Mouse (Mus musculus): ENCODE data around the gene Cnn2. TPM values are rescaled to one million over a fixed set of nuclear protein-coding genes. Genes with fewer than 3 reads are reported as not detected.

The Cnn2 gene
- total and polyA plus RNA-seq, 2 experiments from 2014 or later, result 16.4 to 17.2 TPM

DNA sequence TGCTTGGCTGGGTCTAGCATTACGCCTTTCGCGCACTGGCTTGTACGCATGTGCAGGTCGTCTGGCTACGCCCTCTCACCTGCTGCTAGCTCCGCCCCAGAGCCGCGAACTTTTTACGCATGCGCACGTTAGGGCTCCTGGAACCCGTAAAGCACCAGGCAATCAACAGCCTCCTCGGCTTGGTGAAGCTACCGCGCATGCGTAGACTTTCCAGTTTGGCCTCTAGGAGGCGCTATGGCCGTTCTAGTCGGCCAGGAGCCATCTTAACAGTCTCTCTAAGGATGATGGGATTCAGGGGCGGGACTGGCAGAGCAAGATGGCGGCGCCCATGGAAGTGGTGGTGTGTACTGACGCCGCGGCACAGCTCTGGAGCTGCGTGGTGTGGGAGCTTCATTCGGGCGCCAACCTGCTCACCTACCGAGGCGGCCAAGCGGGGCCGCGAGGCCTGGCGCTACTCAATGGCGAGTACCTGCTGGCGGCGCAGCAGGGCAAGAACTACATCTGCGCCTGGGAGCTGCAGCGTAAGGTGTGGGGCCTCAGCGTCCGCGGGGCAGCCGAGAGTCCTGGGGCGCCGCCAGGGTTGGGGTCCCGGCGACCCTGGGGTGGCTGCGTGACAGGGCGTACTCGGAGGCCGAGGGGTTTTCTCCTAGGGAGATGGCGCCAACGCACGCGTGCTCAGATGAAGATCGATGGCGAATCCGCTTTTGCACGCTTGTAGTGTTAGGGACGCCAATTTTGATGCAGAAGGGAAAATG is 28.4 kb upstream of the Cnn2 start, which contains the start of gene Wdr18:
Wdr18 (plus strand) TSS at position 306 of the 755 bp plus-strand sequence.
- peak within 1 kb of the TSS; percentile 77 for H3K9ac ChIP-seq (replicated peaks; ENCODE audit: low read length)
- H3K4me2 ChIP-seq (ENCODE audit: low read depth, low read length), result peak within 1 kb of the TSS; percentile 73
- peak; percentile 97 for ATAC-seq
- under 1% methylated on average over 61 of the region's 61 CpGs for WGBS
- H3K4me3 ChIP-seq (ENCODE audit: low read length), result peak within 1 kb of the TSS; percentile 97
- H3K36me3 ChIP-seq (ENCODE audit: insufficient read depth, low read length), result peaks cover 13% of the 10 kb centered on the region; the same call in 1 of the 2 replicates
- H3K27ac ChIP-seq, result peak within 1 kb of the TSS; percentile 79
- H3K9me3 ChIP-seq (ENCODE audit: low read length), result no peaks in the 10 kb centered on the region
- DNase-seq (ENCODE audit: low spot score), result peak; percentile 99
- peaks cover 5% of the 10 kb centered on the region; the same call in 1 of the 2 replicates for H3K4me1 ChIP-seq (ENCODE audit: insufficient read depth, low read length)
- TF ChIP-seq CTCF (IDR thresholded peaks at IDR 0.05; ENCODE audit: low read depth), result peak; percentile 99
- H3K27me3 ChIP-seq (ENCODE audit: insufficient read depth, low read length), result no peaks in the 10 kb centered on the region

- DNase-seq (ENCODE audit: low spot score) (no peak), ATAC-seq (no peak)
- peak overlapping the region; percentile 73 for H3K4me2 ChIP-seq (ENCODE audit: low read depth, low read length)
- no peak for TF ChIP-seq CTCF (IDR thresholded peaks at IDR 0.05; ENCODE audit: low read depth)
- peaks cover 21% of the 10 kb centered on the region for H3K36me3 ChIP-seq (ENCODE audit: insufficient read depth, low read length)
- peaks cover 5% of the 10 kb centered on the region; the same call in 1 of the 2 replicates for H3K4me1 ChIP-seq (ENCODE audit: insufficient read depth, low read length)
- H3K27ac ChIP-seq, result peak overlapping the region; percentile 79; the same call in 1 of the 2 replicates
- peak overlapping the region; percentile 77 for H3K9ac ChIP-seq (replicated peaks; ENCODE audit: low read length)
- no peaks in the 10 kb centered on the region for H3K9me3 ChIP-seq (ENCODE audit: low read length)
- peak overlapping the region; percentile 97 for H3K4me3 ChIP-seq (ENCODE audit: low read length)
- whole genome bisulfite sequencing, result 20% methylated on average over 10 of the region's 10 CpGs
- H3K27me3 ChIP-seq (ENCODE audit: insufficient read depth, low read length), result no peaks in the 10 kb centered on the region
These were observed 27.6 kb upstream of the Cnn2 start for GRCm38 (mm10) chr10:79960671-79961294.

- Histone ChIP-seq H3K9ac (replicated peaks; ENCODE audit: low read length) (no peak overlapping the region), H3K36me3 (ENCODE audit: insufficient read depth, low read length) (peaks cover 41% of the 10 kb centered on the region), H3K4me3 (ENCODE audit: low read length) (no peak overlapping the region), H3K27me3 (ENCODE audit: insufficient read depth, low read length) (no peaks in the 10 kb centered on the region), H3K4me2 (ENCODE audit: low read depth, low read length) (no peak overlapping the region), H3K4me1 (ENCODE audit: insufficient read depth, low read length) (peaks cover 8% of the 10 kb centered on the region), H3K9me3 (ENCODE audit: low read length) (no peaks in the 10 kb centered on the region), H3K27ac (no peak overlapping the region)
- ATAC-seq, result no peak
- no peak for TF ChIP-seq CTCF (IDR thresholded peaks at IDR 0.05; ENCODE audit: low read depth)
- WGBS, result 98% methylated on average over 7 of the region's 7 CpGs
- no peak for DNase-seq (ENCODE audit: low spot score)
These were observed 23.7 kb upstream of the Cnn2 start for GRCm38 (mm10) chr10:79964727-79965126.

- Histone ChIP-seq H3K27me3 (ENCODE audit: insufficient read depth, low read length) (no peaks in the 10 kb centered on the region), H3K27ac (no peak overlapping the region), H3K9ac (replicated peaks; ENCODE audit: low read length) (no peak overlapping the region), H3K9me3 (ENCODE audit: low read length) (no peaks in the 10 kb centered on the region), H3K4me3 (ENCODE audit: low read length) (no peak overlapping the region), H3K4me2 (ENCODE audit: low read depth, low read length) (no peak overlapping the region), H3K36me3 (ENCODE audit: insufficient read depth, low read length) (peaks cover 41% of the 10 kb centered on the region), H3K4me1 (ENCODE audit: insufficient read depth, low read length) (peaks cover 8% of the 10 kb centered on the region)
- ATAC-seq (no peak), DNase-seq (ENCODE audit: low spot score) (no peak)
- WGBS, result 90% methylated on average over 5 of the region's 5 CpGs
- TF ChIP-seq CTCF (IDR thresholded peaks at IDR 0.05; ENCODE audit: low read depth), result no peak
These were observed 23.1 kb upstream of the Cnn2 start for GRCm38 (mm10) chr10:79965325-79965724.

- Histone ChIP-seq H3K4me1 (ENCODE audit: insufficient read depth, low read length) (peaks cover 10% of the 10 kb centered on the region), H3K27ac (no peak overlapping the region), H3K36me3 (ENCODE audit: insufficient read depth, low read length) (peaks cover 41% of the 10 kb centered on the region), H3K9ac (replicated peaks; ENCODE audit: low read length) (no peak overlapping the region), H3K27me3 (ENCODE audit: insufficient read depth, low read length) (peaks cover 9% of the 10 kb centered on the region; the same call in 1 of the 2 replicates), H3K4me2 (ENCODE audit: low read depth, low read length) (no peak overlapping the region), H3K9me3 (ENCODE audit: low read length) (no peaks in the 10 kb centered on the region), H3K4me3 (ENCODE audit: low read length) (no peak overlapping the region)
- ATAC-seq (no peak), DNase-seq (ENCODE audit: low spot score) (no peak)
- WGBS, result 81% methylated on average over 5 of the region's 5 CpGs
- no peak for TF ChIP-seq CTCF (IDR thresholded peaks at IDR 0.05; ENCODE audit: low read depth)
These were observed 21.4 kb upstream of the Cnn2 start for GRCm38 (mm10) chr10:79966886-79967400.

- Histone ChIP-seq H3K27ac (peak overlapping the region; percentile 20; the same call in 1 of the 2 replicates), H3K4me3 (ENCODE audit: low read length) (no peak overlapping the region), H3K36me3 (ENCODE audit: insufficient read depth, low read length) (peaks cover 41% of the 10 kb centered on the region), H3K4me1 (ENCODE audit: insufficient read depth, low read length) (peaks cover 10% of the 10 kb centered on the region), H3K4me2 (ENCODE audit: low read depth, low read length) (no peak overlapping the region), H3K9me3 (ENCODE audit: low read length) (no peaks in the 10 kb centered on the region), H3K9ac (replicated peaks; ENCODE audit: low read length) (no peak overlapping the region), H3K27me3 (ENCODE audit: insufficient read depth, low read length) (peaks cover 9% of the 10 kb centered on the region; the same call in 1 of the 2 replicates)
- 62% methylated on average over 1 of the region's 1 CpGs for WGBS
- ATAC-seq, result no peak
- no peak for TF ChIP-seq CTCF (IDR thresholded peaks at IDR 0.05; ENCODE audit: low read depth)
- DNase-seq (ENCODE audit: low spot score), result no peak
These were observed 20.2 kb upstream of the Cnn2 start for GRCm38 (mm10) chr10:79968181-79968580.

Measured in hindbrain, postnatal 0 days (tissue).